Mouse (Mus musculus): Measurements from ENCODE around the gene Galnt16. TPM values are rescaled to one million over a fixed set of nuclear protein-coding genes. Genes with fewer than 3 reads are reported as not detected.

The Galnt16 gene
- polyA plus RNA-seq, 1 experiment: 0.11 TPM

DNA sequence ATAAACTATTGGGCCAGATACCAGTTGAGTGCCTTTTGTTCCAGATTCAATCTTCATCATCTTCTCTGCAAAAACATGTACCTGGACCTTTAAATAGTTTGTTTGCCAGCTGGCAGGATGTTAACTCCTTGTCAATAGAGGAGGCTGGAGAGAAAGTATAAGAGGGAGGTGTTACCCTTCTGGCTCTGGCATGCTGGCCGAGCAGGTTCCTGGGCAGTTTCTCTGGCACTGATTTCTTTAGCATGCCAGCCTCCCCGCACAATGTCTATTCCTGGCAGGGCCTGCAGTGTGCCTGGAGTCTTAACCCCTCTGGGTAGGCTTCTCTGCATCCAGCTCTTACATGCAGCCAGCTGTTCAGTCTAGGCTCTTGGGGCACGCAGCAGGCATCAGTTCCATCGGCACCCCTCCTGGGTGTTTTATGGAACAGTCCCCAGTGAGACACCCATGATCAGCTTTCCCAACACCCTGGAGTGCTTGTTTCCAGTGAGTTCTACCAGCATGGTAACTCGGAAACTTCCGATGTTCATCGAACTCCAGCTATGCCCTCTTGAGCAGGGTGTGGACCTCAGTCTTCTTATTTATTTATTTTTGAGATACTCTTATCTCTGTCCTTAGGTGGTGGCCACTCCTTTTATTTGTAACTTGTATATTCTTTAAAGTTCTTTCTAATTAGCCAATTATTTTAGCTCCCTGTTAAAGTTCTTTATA, 136.0 kb downstream of the Galnt16 start:
- H3K4me3 ChIP-seq: no peak overlapping the region
- H3K4me2 ChIP-seq (ENCODE audit: low read depth): no peak overlapping the region
- H3K36me3 ChIP-seq (ENCODE audit: control insufficient read depth, insufficient read depth): no peaks in the 10 kb centered on the region
- peaks cover 20% of the 10 kb centered on the region for H3K79me2 ChIP-seq (ENCODE audit: control insufficient read depth, insufficient read depth)
- H3K27me3 ChIP-seq (ENCODE audit: control insufficient read depth, insufficient read depth, insufficient read length): no peaks in the 10 kb centered on the region
- TF ChIP-seq POLR2AphosphoS2 (IDR thresholded peaks at IDR 0.05; ENCODE audit: insufficient read length, low read depth): no peak
- no peak for TF ChIP-seq MAX (IDR thresholded peaks at IDR 0.05; ENCODE audit: low read depth)
- TF ChIP-seq SRF (IDR thresholded peaks at IDR 0.05; ENCODE audit: control insufficient read depth, insufficient read length, low read depth): no peak
- no peak for TF ChIP-seq TCF12 (IDR thresholded peaks at IDR 0.05; ENCODE audit: insufficient read depth, poor library complexity, severe bottlenecking)
- no peak for TF ChIP-seq POLR2A (IDR thresholded peaks at IDR 0.05; ENCODE audit: insufficient read length, low read depth)
- TF ChIP-seq MYOG (IDR thresholded peaks at IDR 0.05; ENCODE audit: control insufficient read depth in 1 of 3, insufficient read depth in 1 of 3, insufficient read length in 2 of 3, low read depth in 2 of 3): no peak
- TF ChIP-seq E2F4 (IDR thresholded peaks at IDR 0.05; ENCODE audit: insufficient read depth): no peak
- TF ChIP-seq CEBPB (IDR thresholded peaks at IDR 0.05; ENCODE audit: insufficient read depth, poor library complexity, severe bottlenecking): no peak
- no peak for TF ChIP-seq REST (IDR thresholded peaks at IDR 0.05; ENCODE audit: insufficient read depth, insufficient read length)
- TF ChIP-seq TCF3 (IDR thresholded peaks at IDR 0.05; ENCODE audit: insufficient read length, low read depth): no peak
- TF ChIP-seq MYOD1 (IDR thresholded peaks at IDR 0.05; ENCODE audit: control insufficient read depth in 1 of 3, insufficient read length in 2 of 3, low read depth in 2 of 3): no peak
- no peak for TF ChIP-seq USF1 (IDR thresholded peaks at IDR 0.05; ENCODE audit: low read depth)
- no peak overlapping the region for H3ac ChIP-seq (ENCODE audit: control insufficient read depth, insufficient read length)

DNA sequence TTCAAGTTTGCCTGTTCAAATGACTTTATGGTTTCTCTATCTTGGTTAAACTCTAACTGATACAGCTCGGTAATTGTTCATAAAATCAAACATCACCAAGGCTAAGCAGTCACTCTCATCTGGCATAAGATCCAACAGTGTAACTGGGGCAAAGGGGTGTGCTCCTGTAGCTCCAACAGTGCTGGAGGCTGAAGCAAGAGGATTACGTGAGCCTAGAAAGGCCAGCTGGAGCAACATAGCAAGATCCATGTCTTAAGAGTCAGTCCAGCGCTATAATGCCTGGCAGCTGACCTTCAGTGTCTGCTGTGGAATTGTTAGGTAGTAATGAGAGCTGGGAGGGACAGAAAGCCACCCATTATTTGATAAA, 136.6 kb downstream of the Galnt16 start:
- Histone ChIP-seq H3K36me3 (ENCODE audit: control insufficient read depth, insufficient read depth) (no peaks in the 10 kb centered on the region), H3K27me3 (ENCODE audit: control insufficient read depth, insufficient read depth, insufficient read length) (no peaks in the 10 kb centered on the region), H3K4me2 (ENCODE audit: low read depth) (no peak overlapping the region), H3K4me3 (no peak overlapping the region), H3ac (ENCODE audit: control insufficient read depth, insufficient read length) (no peak overlapping the region), H3K79me2 (ENCODE audit: control insufficient read depth, insufficient read depth) (peaks cover 17% of the 10 kb centered on the region)
- TF ChIP-seq POLR2AphosphoS2 (IDR thresholded peaks at IDR 0.05; ENCODE audit: insufficient read length, low read depth) (no peak), SRF (IDR thresholded peaks at IDR 0.05; ENCODE audit: control insufficient read depth, insufficient read length, low read depth) (no peak), CEBPB (IDR thresholded peaks at IDR 0.05; ENCODE audit: insufficient read depth, poor library complexity, severe bottlenecking) (no peak), E2F4 (IDR thresholded peaks at IDR 0.05; ENCODE audit: insufficient read depth) (no peak), USF1 (IDR thresholded peaks at IDR 0.05; ENCODE audit: low read depth) (no peak), TCF12 (IDR thresholded peaks at IDR 0.05; ENCODE audit: insufficient read depth, poor library complexity, severe bottlenecking) (no peak), MAX (IDR thresholded peaks at IDR 0.05; ENCODE audit: low read depth) (no peak), MYOG (IDR thresholded peaks at IDR 0.05; ENCODE audit: control insufficient read depth in 1 of 3, insufficient read depth in 1 of 3, insufficient read length in 2 of 3, low read depth in 2 of 3) (no peak), MYOD1 (IDR thresholded peaks at IDR 0.05; ENCODE audit: control insufficient read depth in 1 of 3, insufficient read length in 2 of 3, low read depth in 2 of 3) (no peak), REST (IDR thresholded peaks at IDR 0.05; ENCODE audit: insufficient read depth, insufficient read length) (no peak), POLR2A (IDR thresholded peaks at IDR 0.05; ENCODE audit: insufficient read length, low read depth) (no peak), TCF3 (IDR thresholded peaks at IDR 0.05; ENCODE audit: insufficient read length, low read depth) (no peak)

DNA sequence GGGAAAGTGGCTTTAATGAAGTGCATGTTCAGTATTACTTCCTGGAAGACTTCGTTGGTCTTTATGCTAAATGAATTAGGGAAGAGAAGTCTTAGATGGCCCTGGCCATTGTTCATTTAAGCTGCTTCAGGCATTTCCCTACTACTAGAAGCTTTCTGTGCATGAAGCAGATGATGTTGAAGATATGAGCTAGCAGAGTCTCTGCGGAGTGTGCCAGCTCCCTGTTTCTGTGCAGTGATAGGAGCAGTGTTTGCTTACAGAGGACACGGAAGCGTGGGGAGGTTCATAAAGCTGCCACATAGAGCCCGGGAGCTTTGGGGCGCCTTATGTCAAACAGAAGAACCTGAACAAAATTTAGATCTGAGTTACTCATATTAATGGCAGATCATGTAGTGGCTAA, 140.6 kb downstream of the Galnt16 start:
- Histone ChIP-seq H3K27me3 (ENCODE audit: control insufficient read depth, insufficient read depth, insufficient read length) (no peaks in the 10 kb centered on the region), H3K79me2 (ENCODE audit: control insufficient read depth, insufficient read depth) (peaks cover 10% of the 10 kb centered on the region), H3ac (ENCODE audit: control insufficient read depth, insufficient read length) (no peak overlapping the region), H3K36me3 (ENCODE audit: control insufficient read depth, insufficient read depth) (peaks cover 3% of the 10 kb centered on the region), H3K4me3 (no peak overlapping the region), H3K4me2 (ENCODE audit: low read depth) (no peak overlapping the region)
- TF ChIP-seq POLR2AphosphoS2 (IDR thresholded peaks at IDR 0.05; ENCODE audit: insufficient read length, low read depth) (no peak), USF1 (IDR thresholded peaks at IDR 0.05; ENCODE audit: low read depth) (no peak), E2F4 (IDR thresholded peaks at IDR 0.05; ENCODE audit: insufficient read depth) (no peak), MAX (IDR thresholded peaks at IDR 0.05; ENCODE audit: low read depth) (no peak), MYOD1 (IDR thresholded peaks at IDR 0.05; ENCODE audit: control insufficient read depth in 1 of 3, insufficient read length in 2 of 3, low read depth in 2 of 3) (no peak), TCF12 (IDR thresholded peaks at IDR 0.05; ENCODE audit: insufficient read depth, poor library complexity, severe bottlenecking) (no peak), POLR2A (IDR thresholded peaks at IDR 0.05; ENCODE audit: insufficient read length, low read depth) (no peak), TCF3 (IDR thresholded peaks at IDR 0.05; ENCODE audit: insufficient read length, low read depth) (no peak), MYOG (IDR thresholded peaks at IDR 0.05; ENCODE audit: control insufficient read depth in 1 of 3, insufficient read depth in 1 of 3, insufficient read length in 2 of 3, low read depth in 2 of 3) (no peak), CEBPB (IDR thresholded peaks at IDR 0.05; ENCODE audit: insufficient read depth, poor library complexity, severe bottlenecking) (no peak), SRF (IDR thresholded peaks at IDR 0.05; ENCODE audit: control insufficient read depth, insufficient read length, low read depth) (no peak), REST (IDR thresholded peaks at IDR 0.05; ENCODE audit: insufficient read depth, insufficient read length) (no peak)

DNA sequence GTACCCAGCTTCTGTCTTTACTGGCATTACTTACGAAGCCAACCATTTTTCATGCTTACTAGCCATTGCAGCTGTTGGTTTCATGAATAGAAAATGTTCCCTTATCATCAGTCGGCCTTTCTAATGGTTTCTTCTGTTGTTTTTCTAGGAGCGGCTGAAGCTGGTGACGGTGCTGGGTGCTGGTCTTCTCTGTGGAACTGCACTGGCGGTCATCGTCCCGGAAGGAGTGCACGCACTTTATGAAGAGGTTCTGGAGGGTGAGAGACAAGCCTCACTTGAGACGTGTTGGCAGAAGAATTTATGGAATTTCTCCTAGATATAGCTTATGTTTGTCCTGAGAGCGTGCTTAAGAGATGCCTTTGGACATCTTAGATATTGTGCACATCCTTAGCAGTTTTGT, 144.2 kb downstream of the Galnt16 start:
- no peak overlapping the region for H3K4me3 ChIP-seq
- TF ChIP-seq SRF (IDR thresholded peaks at IDR 0.05; ENCODE audit: control insufficient read depth, insufficient read length, low read depth) (no peak), POLR2A (IDR thresholded peaks at IDR 0.05; ENCODE audit: insufficient read length, low read depth) (no peak), USF1 (IDR thresholded peaks at IDR 0.05; ENCODE audit: low read depth) (no peak), MYOD1 (IDR thresholded peaks at IDR 0.05; ENCODE audit: control insufficient read depth in 1 of 3, insufficient read length in 2 of 3, low read depth in 2 of 3) (no peak), TCF12 (IDR thresholded peaks at IDR 0.05; ENCODE audit: insufficient read depth, poor library complexity, severe bottlenecking) (no peak), E2F4 (IDR thresholded peaks at IDR 0.05; ENCODE audit: insufficient read depth) (no peak), POLR2AphosphoS2 (IDR thresholded peaks at IDR 0.05; ENCODE audit: insufficient read length, low read depth) (no peak), MAX (IDR thresholded peaks at IDR 0.05; ENCODE audit: low read depth) (no peak), REST (IDR thresholded peaks at IDR 0.05; ENCODE audit: insufficient read depth, insufficient read length) (no peak), TCF3 (IDR thresholded peaks at IDR 0.05; ENCODE audit: insufficient read length, low read depth) (no peak)
- H3K4me2 ChIP-seq (ENCODE audit: low read depth): no peak overlapping the region
- H3K36me3 ChIP-seq (ENCODE audit: control insufficient read depth, insufficient read depth): peaks cover 12% of the 10 kb centered on the region
- no peaks in the 10 kb centered on the region for H3K27me3 ChIP-seq (ENCODE audit: control insufficient read depth, insufficient read depth, insufficient read length)
- no peaks in the 10 kb centered on the region for H3K79me2 ChIP-seq (ENCODE audit: control insufficient read depth, insufficient read depth)
- H3ac ChIP-seq (ENCODE audit: control insufficient read depth, insufficient read length): no peak overlapping the region

Data from myocyte (in vitro differentiated cells).